In genomic region chr7:99322691-99323320, GRCm38 (mm10) we compare ENCODE assay signal across 33 mouse cellular contexts. TPM values are rescaled to one million over a fixed set of nuclear protein-coding genes. Genes with fewer than 3 reads are reported as not detected.
A peak's percentile ranks its signal among the peaks of the same experiment; 100 is the strongest.
DNase-seq lines count a peak whose midpoint lies in the region; ATAC-seq and TF ChIP-seq lines count a peak whose summit lies in the region.
"Had no signal": no experiment of that assay in that cellular context is flagged by ENCODE, and none has a peak within 500 bp of the region (broad histone marks: within the 10 kb centered on the region; RNA-seq: fewer than 3 reads in every experiment).

No protein-coding gene starts in this region.

- no peak for TF ChIP-seq CTCF in heart, postnatal 0 days (IDR thresholded peaks at IDR 0.05; ENCODE audit: low read depth)

- H3K27me3 ChIP-seq in heart, postnatal 0 days (ENCODE audit: control insufficient read depth, insufficient read depth, low read length): 0 out of 2 replicates have a peak, but pooled peaks cover 10% of the 10 kb centered on the region
- peaks cover 10% of the 10 kb centered on the region; the same call in 1 of the 2 replicates for H3K27me3 ChIP-seq in lung, embryonic 15.5 days
- H3K27me3 ChIP-seq: hindbrain, embryonic 15.5 days; Patski; stomach, embryonic 15.5 days had no signal

- H3K4me2 ChIP-seq in heart, postnatal 0 days (ENCODE audit: low read depth, low read length): no peak overlapping the region
- H3K4me2 ChIP-seq in lung, embryonic 15.5 days: no peak overlapping the region
- H3K4me2 ChIP-seq: embryonic facial prominence, embryonic 15.5 days; hindbrain, embryonic 15.5 days; kidney, embryonic 15.5 days; limb, embryonic 13.5 days; liver, embryonic 11.5 days; stomach, embryonic 15.5 days had no signal

- no peak for TF ChIP-seq EP300 in heart, postnatal 0 days (IDR thresholded peaks at IDR 0.05; ENCODE audit: low read depth)

- no peak overlapping the region for H3K4me3 ChIP-seq in heart, postnatal 0 days (ENCODE audit: low read depth, low read length)
- H3K4me3 ChIP-seq in lung, embryonic 15.5 days: no peak overlapping the region
- H3K4me3 ChIP-seq: embryonic facial prominence, embryonic 10.5 days; embryonic facial prominence, embryonic 15.5 days; hindbrain, embryonic 15.5 days; kidney, embryonic 15.5 days; left cerebral cortex, adult 2 months; limb, embryonic 13.5 days; stomach, embryonic 15.5 days had no signal

- H3K27ac ChIP-seq in heart, postnatal 0 days (ENCODE audit: low read depth): no peak overlapping the region
- peak overlapping the region; percentile 29; the same call in 1 of the 2 replicates for H3K27ac ChIP-seq in lung, embryonic 15.5 days
- H3K27ac ChIP-seq: embryonic facial prominence, embryonic 10.5 days; embryonic facial prominence, embryonic 15.5 days; hindbrain, embryonic 15.5 days; kidney, embryonic 15.5 days; left cerebral cortex, adult 2 months; limb, embryonic 13.5 days; macrophage; stomach, embryonic 15.5 days had no signal

- H3K9me3 ChIP-seq in heart, postnatal 0 days (replicated peaks; ENCODE audit: control insufficient read depth, low read length): no peaks in the 10 kb centered on the region
- H3K9me3 ChIP-seq in lung, embryonic 15.5 days: no peaks in the 10 kb centered on the region
- H3K9me3 ChIP-seq: embryonic facial prominence, embryonic 10.5 days; embryonic facial prominence, embryonic 15.5 days; hindbrain, embryonic 15.5 days; kidney, embryonic 15.5 days; limb, embryonic 13.5 days; stomach, embryonic 15.5 days had no signal

- no peaks in the 10 kb centered on the region for H3K4me1 ChIP-seq in heart, postnatal 0 days (ENCODE audit: control insufficient read depth, insufficient read depth)
- peaks cover 31% of the 10 kb centered on the region for H3K4me1 ChIP-seq in lung, embryonic 15.5 days

- H3K9ac ChIP-seq in heart, postnatal 0 days (replicated peaks; ENCODE audit: low read depth, low read length): no peak overlapping the region
- no peak overlapping the region for H3K9ac ChIP-seq in lung, embryonic 15.5 days
- H3K9ac ChIP-seq: embryonic facial prominence, embryonic 15.5 days; hindbrain, embryonic 15.5 days; kidney, embryonic 15.5 days; limb, embryonic 13.5 days; stomach, embryonic 15.5 days had no signal

- DNase-seq in heart, postnatal 0 days (ENCODE audit: low spot score): no peak
- no peak for DNase-seq in heart, postnatal 10 days
- DNase-seq in lung, postnatal 10 days: no peak
- DNase-seq in 3T3-L1 (ENCODE audit: low read depth, low spot score): peak; percentile 53
- DNase-seq in Muller cell, postnatal 12 days (ENCODE audit: inconsistent ontology term): peak; percentile 64
- DNase-seq in layer of hippocampus, postnatal 25 days (ENCODE audit: extremely low spot score in 1 of 2, low spot score in 1 of 2): no peak
- DNase-seq: adrenal gland, postnatal 10 days; cerebellum, adult 8-10 months; cerebellum, postnatal 25 days; gastrocnemius, postnatal 14 days; heart, postnatal 36 days; kidney, adult 18-20 months; kidney, postnatal 25 days; midbrain, embryonic 14.5 days; right cerebral cortex, postnatal 25 days; thymus, adult 18-20 months; thymus, postnatal 36 days had no signal

- no peaks in the 10 kb centered on the region for H3K36me3 ChIP-seq in heart, postnatal 0 days (replicated peaks; ENCODE audit: control insufficient read depth, insufficient read depth, low read length)
- no peaks in the 10 kb centered on the region for H3K36me3 ChIP-seq in lung, embryonic 15.5 days
- H3K36me3 ChIP-seq: embryonic facial prominence, embryonic 10.5 days; embryonic facial prominence, embryonic 15.5 days; kidney, embryonic 15.5 days; limb, embryonic 13.5 days; stomach, embryonic 15.5 days had no signal

- intact Hi-C loops in heart, postnatal 10 days (cut with DNase I): no loop called here

- WGBS in heart, postnatal 0 days: 70% methylated on average over 6 of the region's 6 CpGs
- 63% methylated on average over 6 of the region's 6 CpGs for WGBS in lung, embryonic 15.5 days

- 0 out of 2 replicates have a peak, but pooled peaks have one; percentile 41 for ATAC-seq in heart, postnatal 0 days (ENCODE audit: insufficient read depth, low read depth)
- no peak for ATAC-seq in lung, embryonic 15.5 days (ENCODE audit: borderline replicate concordance, extremely low read depth, low FRiP score, low TSS enrichment)
- ATAC-seq: forebrain, embryonic 14.5 days; Patski had no signal

RNA-seq across cellular contexts. Expression of gene Serpinh1, which starts 30.2 kb away (rescaled TPM):
- total RNA-seq in heart, postnatal 0 days (2014; rRNA removed; ENCODE audit: low replicate concordance): 811 and 864 TPM in 2 replicates
- polyA plus RNA-seq in heart, postnatal 0 days (2015; fragmentation: Nextera tagmentation; extraction: Ambion mirVana): 522 and 571 TPM in 2 replicates
- 100 to 1,000 TPM; 442 to 536 TPM for total RNA-seq in heart, postnatal 10 days (2021)
- polyA plus RNA-seq in lung, embryonic 15.5 days (2015; fragmentation: Nextera tagmentation; extraction: Ambion mirVana): 1,817 and 1,834 TPM in 2 replicates
- total RNA-seq in layer of hippocampus, postnatal 25 days (2021): 10 to 100 TPM; 29.1 to 30.3 TPM
- total RNA-seq: CH12.LX; megakaryocyte-erythroid progenitor cell, adult 5-6 weeks; monocyte, adult 5-6 weeks had no signal

RNA-seq across cellular contexts. Expression of gene Map6, which starts 55.6 kb away (rescaled TPM):
- 1.5 and 3.7 TPM in 2 replicates for total RNA-seq in heart, postnatal 0 days (2014; rRNA removed; ENCODE audit: low replicate concordance)
- 1.8 and 2.5 TPM in 2 replicates for polyA plus RNA-seq in heart, postnatal 0 days (2015; fragmentation: Nextera tagmentation; extraction: Ambion mirVana)
- total RNA-seq in heart, postnatal 10 days (2021): 1 to 10 TPM; 5.1 to 6.0 TPM
- 2.6 and 3.5 TPM in 2 replicates for polyA plus RNA-seq in lung, embryonic 15.5 days (2015; fragmentation: Nextera tagmentation; extraction: Ambion mirVana)
- total RNA-seq in layer of hippocampus, postnatal 25 days (2021): 100 to 1,000 TPM; 102 to 107 TPM
- total RNA-seq: granulocyte monocyte progenitor cell, adult 5-6 weeks; megakaryocyte-erythroid progenitor cell, adult 5-6 weeks; monocyte, adult 5-6 weeks had no signal

RNA-seq across cellular contexts. Expression of gene Gdpd5, which starts 58.4 kb away (rescaled TPM):
- total RNA-seq in heart, postnatal 0 days (2014; rRNA removed; ENCODE audit: low replicate concordance): 35.9 and 47.8 TPM in 2 replicates
- 24.4 and 28.9 TPM in 2 replicates for polyA plus RNA-seq in heart, postnatal 0 days (2015; fragmentation: Nextera tagmentation; extraction: Ambion mirVana)
- 10 to 100 TPM; 40.9 to 43.1 TPM for total RNA-seq in heart, postnatal 10 days (2021)
- 20.7 and 22.0 TPM in 2 replicates for polyA plus RNA-seq in lung, embryonic 15.5 days (2015; fragmentation: Nextera tagmentation; extraction: Ambion mirVana)
- 10 to 100 TPM; 20.3 to 26.2 TPM for total RNA-seq in layer of hippocampus, postnatal 25 days (2021)
- total RNA-seq: granulocyte monocyte progenitor cell, adult 5-6 weeks had no signal

Comparison
In these comparisons a context has a peak if more than half of its experiments do, and no peak if none do; other contexts are left out.
1. DNase-seq: peak in 3T3-L1 (single experiment) and Muller cell, postnatal 12 days (single experiment); none in heart, postnatal 0 days (single experiment), heart, postnatal 10 days (0 of 2), lung, postnatal 10 days (single experiment) and layer of hippocampus, postnatal 25 days (0 of 2).
2. RNA of gene Serpinh1, which starts 30.2 kb away (total RNA-seq): 811 to 864 TPM in heart, postnatal 0 days and 442 to 536 TPM in heart, postnatal 10 days; 29.1 to 30.3 TPM in layer of hippocampus, postnatal 25 days; every median in the first group is over 10 times any median in the second.
3. RNA of gene Map6, which starts 55.6 kb away (total RNA-seq): 102 to 107 TPM in layer of hippocampus, postnatal 25 days; 5.1 to 6.0 TPM in heart, postnatal 10 days and 1.5 to 3.7 TPM in heart, postnatal 0 days; every median in the first group is over 10 times any median in the second.